Mouse (Mus musculus) cerebellum, adult 2 months (tissue): ENCODE results near the gene Armc2. TPM values are rescaled to one million over a fixed set of nuclear protein-coding genes. Genes with fewer than 3 reads are reported as not detected.

Experiments
- DNase-seq, 2 experiments: peaks; one replicate each; pipeline ENCODE4 v3.0.0; 2021
- H3K27ac ChIP-seq: fragments of 200-500 bp; 2 replicates; pipeline ENCODE4 v1.5.1; 2012; ENCODE audit warnings: low read length, control low read depth, inconsistent platforms; ENCODE audit not compliant: insufficient read depth
- H3K27me3 ChIP-seq: fragments of 200-500 bp; 2 replicates; pipeline ENCODE4 v1.6.1; 2012; ENCODE audit warnings: inconsistent platforms, mild to moderate bottlenecking, low read length, moderate library complexity; ENCODE audit not compliant: control insufficient read depth, insufficient read depth
- H3K4me1 ChIP-seq: fragments of 200-500 bp; 2 replicates; pipeline ENCODE4 v1.6.1; 2011; ENCODE audit warnings: low read length; ENCODE audit not compliant: control insufficient read depth, insufficient read depth
- H3K4me3 ChIP-seq: fragments of 200-500 bp; replicated peaks from 2 replicates; pipeline ENCODE3; 2011; ENCODE audit warnings: mild to moderate bottlenecking, low read depth, low read length, control low read depth; ENCODE audit not compliant: insufficient read depth
- CTCF ChIP-seq: fragments of 200-500 bp; IDR thresholded peaks from 2 replicates; pipeline ENCODE4 v1.5.1; 2011; ENCODE audit warnings: low read depth, mild to moderate bottlenecking, control low read depth, low read length, moderate library complexity, borderline replicate concordance; ENCODE audit not compliant: insufficient read depth
- POLR2A ChIP-seq: fragments of 200-500 bp; IDR thresholded peaks from 2 replicates; pipeline ENCODE4 v1.6.1; 2011; ENCODE audit warnings: low read length, control low read depth, borderline replicate concordance; ENCODE audit not compliant: insufficient read depth
- whole genome bisulfite sequencing: fragments of 180-500 bp; shearing (Covaris S2); methylation state at CpG from one replicate; pipeline ENCODE4 v1.1.7; 2018; 5-methylcytosine and 5-hydroxymethylcytosine counted together
- polyA plus RNA-seq: library from polyadenylated mRNA; depleted of rRNA; stranded (reverse); fragments of >200 nt; gene quantifications from 2 replicates; pipeline ENCODE4 v1.2.3, GENCODE M21; 2012; rRNA removed

Armc2 gene
- polyA plus RNA-seq, 1 experiment, result 4.4 TPM

GRCm38 (mm10) chr10:41879675-41880074 lies 138.6 kb downstream of the Armc2 start:
- WGBS, result 52% methylated on average over 1 of the region's 1 CpGs
- DNase-seq, result no peak
- Histone ChIP-seq H3K27me3 (no peaks in the 10 kb centered on the region), H3K27ac (no peak overlapping the region), H3K4me1 (peaks cover 22% of the 10 kb centered on the region), H3K4me3 (no peak overlapping the region)
- no peak for TF ChIP-seq POLR2A
- TF ChIP-seq CTCF, result no peak

GRCm38 (mm10) chr10:41878344-41878743 lies 139.9 kb downstream of the Armc2 start:
- TF ChIP-seq POLR2A (no peak), CTCF (no peak)
- WGBS, result 80% methylated on average over 11 of the region's 11 CpGs
- peaks cover 22% of the 10 kb centered on the region for H3K4me1 ChIP-seq
- DNase-seq, result no peak
- no peak overlapping the region for H3K27ac ChIP-seq
- no peak overlapping the region for H3K4me3 ChIP-seq
- no peaks in the 10 kb centered on the region for H3K27me3 ChIP-seq

GRCm38 (mm10) chr10:41875624-41876023 lies 142.6 kb downstream of the Armc2 start:
- TF ChIP-seq CTCF, result no peak
- TF ChIP-seq POLR2A, result no peak
- H3K4me1 ChIP-seq, result peaks cover 23% of the 10 kb centered on the region
- no peak overlapping the region for H3K27ac ChIP-seq
- no peak for DNase-seq
- H3K4me3 ChIP-seq, result no peak overlapping the region
- no peaks in the 10 kb centered on the region for H3K27me3 ChIP-seq

GRCm38 (mm10) chr10:41871564-41871963 lies 146.7 kb downstream of the Armc2 start:
- Histone ChIP-seq H3K4me1 (peaks cover 12% of the 10 kb centered on the region), H3K4me3 (no peak overlapping the region), H3K27me3 (no peaks in the 10 kb centered on the region), H3K27ac (no peak overlapping the region)
- DNase-seq, result no peak
- TF ChIP-seq POLR2A (no peak), CTCF (no peak)
- WGBS, result 33% methylated on average over 2 of the region's 2 CpGs

GRCm38 (mm10) chr10:41870101-41870500 lies 148.1 kb downstream of the Armc2 start:
- Histone ChIP-seq H3K27me3 (no peaks in the 10 kb centered on the region), H3K4me3 (no peak overlapping the region), H3K4me1 (peaks cover 16% of the 10 kb centered on the region), H3K27ac (no peak overlapping the region)
- 65% methylated on average over 2 of the region's 2 CpGs for WGBS
- TF ChIP-seq CTCF (no peak), POLR2A (no peak)
- no peak for DNase-seq

GRCm38 (mm10) chr10:41867956-41868355 lies 150.3 kb downstream of the Armc2 start:
- no peak overlapping the region for H3K27ac ChIP-seq
- peaks cover 18% of the 10 kb centered on the region for H3K4me1 ChIP-seq
- no peaks in the 10 kb centered on the region for H3K27me3 ChIP-seq
- no peak for DNase-seq
- H3K4me3 ChIP-seq, result no peak overlapping the region
- TF ChIP-seq POLR2A (no peak), CTCF (no peak)
- WGBS, result 94% methylated on average over 5 of the region's 5 CpGs

GRCm38 (mm10) chr10:41866838-41867154 lies 151.4 kb downstream of the Armc2 start:
- Histone ChIP-seq H3K27me3 (no peaks in the 10 kb centered on the region), H3K27ac (no peak overlapping the region), H3K4me1 (peaks cover 13% of the 10 kb centered on the region; the same call in 1 of the 2 replicates), H3K4me3 (no peak overlapping the region)
- TF ChIP-seq CTCF, result no peak
- no peak for DNase-seq

- Histone ChIP-seq H3K27ac (0 out of 2 replicates have a peak overlapping the region, but pooled peaks have one; percentile 17), H3K4me1 (peaks cover 10% of the 10 kb centered on the region; the same call in 1 of the 2 replicates), H3K4me3 (no peak overlapping the region), H3K27me3 (no peaks in the 10 kb centered on the region)
- TF ChIP-seq CTCF (no peak), POLR2A (no peak)
- DNase-seq, result peak in 1 of 2 experiments; percentile 34
- WGBS, result 10% methylated on average over 3 of the region's 3 CpGs
These were observed 152.0 kb downstream of the Armc2 start for GRCm38 (mm10) chr10:41866069-41866837.

Other genes with a start within 250 kb of the Armc2 start
- gene Cep57l1, start 208.6 kb downstream of the Armc2 start, polyA plus RNA-seq, result 5.3 and 5.4 TPM in 2 replicates
- gene Sesn1, start 208.5 kb downstream of the Armc2 start, polyA plus RNA-seq, result 67.7 and 76.9 TPM in 2 replicates